Mouse (Mus musculus): Measurements from ENCODE around the gene Slc25a19.

Gene Slc25a19

DNA sequence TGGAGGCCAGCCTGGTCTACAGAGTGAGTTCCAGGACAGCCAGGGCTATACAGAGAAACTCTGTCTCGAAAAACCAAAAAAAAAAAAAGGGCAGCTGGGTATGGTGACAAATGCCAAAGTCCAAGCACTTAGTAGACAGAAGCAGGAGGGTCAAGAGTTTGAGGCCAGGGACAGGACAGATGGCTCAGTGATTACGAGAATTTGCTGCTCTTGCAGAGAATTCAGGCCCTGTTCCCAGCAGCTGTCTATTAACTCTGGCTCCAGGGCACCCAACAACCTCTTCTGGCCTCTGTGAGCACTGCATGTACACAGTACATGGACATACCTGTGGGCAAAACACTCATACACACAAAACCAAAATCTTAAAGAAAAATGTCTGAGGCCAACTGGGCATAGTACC is 10.1 kb downstream of the Slc25a19 start:
- DNase-seq (ENCODE audit: low read depth) = no peak

- no peak for DNase-seq (ENCODE audit: low read depth)
These were observed 11.2 kb downstream of the Slc25a19 start for GRCm38 (mm10) chr11:115616893-115617292.

GRCm38 (mm10) chr11:115616371-115616770 is 11.7 kb downstream of the Slc25a19 start:
- no peak for DNase-seq (ENCODE audit: low read depth)

- DNase-seq (ENCODE audit: low read depth) = no peak
These were observed 12.2 kb downstream of the Slc25a19 start for GRCm38 (mm10) chr11:115615875-115616274.

- no peak for DNase-seq (ENCODE audit: low read depth)
These were observed 12.8 kb downstream of the Slc25a19 start for GRCm38 (mm10) chr11:115615108-115615825.

DNA sequence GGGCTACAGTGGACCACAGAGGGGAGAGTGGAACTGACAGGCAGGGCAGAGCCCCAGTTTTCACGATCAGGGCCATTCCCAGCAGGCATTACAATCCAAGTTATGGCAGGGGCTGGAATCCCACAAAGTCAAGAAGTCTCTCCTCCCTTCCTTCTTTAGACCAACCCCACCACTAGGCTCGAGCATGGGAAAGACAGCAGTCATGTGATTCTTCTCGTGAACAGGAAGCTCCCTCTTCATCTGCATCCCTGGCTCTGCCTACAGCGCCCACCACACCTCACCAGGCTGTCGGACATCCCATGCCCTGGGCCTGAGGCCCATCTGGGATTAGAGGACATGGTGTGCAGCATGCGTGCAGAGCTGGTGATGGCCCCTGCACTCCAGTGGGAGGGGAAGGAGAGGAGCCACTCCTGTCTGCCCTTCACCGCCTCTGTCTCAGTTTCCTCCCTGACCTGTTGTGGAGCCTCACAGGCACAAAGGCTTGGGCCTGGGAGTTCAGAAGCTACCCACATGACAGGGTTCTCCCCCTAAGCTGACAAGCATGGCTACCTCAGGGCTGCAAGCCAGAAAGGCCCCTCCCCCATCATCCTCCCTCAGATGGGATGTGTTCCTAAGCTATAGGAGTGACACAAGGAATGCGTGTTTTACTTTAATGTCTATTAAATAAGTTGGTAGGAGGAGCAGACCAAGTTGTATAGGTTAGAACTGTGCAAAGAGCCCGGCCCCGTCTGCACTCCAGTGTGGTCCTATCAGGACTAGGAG is 13.6 kb downstream of the Slc25a19 start:
- DNase-seq (ENCODE audit: low read depth) = no peak

- peak; percentile 66 for DNase-seq (ENCODE audit: low read depth)
These were observed 14.8 kb downstream of the Slc25a19 start for GRCm38 (mm10) chr11:115613138-115613945.

DNA sequence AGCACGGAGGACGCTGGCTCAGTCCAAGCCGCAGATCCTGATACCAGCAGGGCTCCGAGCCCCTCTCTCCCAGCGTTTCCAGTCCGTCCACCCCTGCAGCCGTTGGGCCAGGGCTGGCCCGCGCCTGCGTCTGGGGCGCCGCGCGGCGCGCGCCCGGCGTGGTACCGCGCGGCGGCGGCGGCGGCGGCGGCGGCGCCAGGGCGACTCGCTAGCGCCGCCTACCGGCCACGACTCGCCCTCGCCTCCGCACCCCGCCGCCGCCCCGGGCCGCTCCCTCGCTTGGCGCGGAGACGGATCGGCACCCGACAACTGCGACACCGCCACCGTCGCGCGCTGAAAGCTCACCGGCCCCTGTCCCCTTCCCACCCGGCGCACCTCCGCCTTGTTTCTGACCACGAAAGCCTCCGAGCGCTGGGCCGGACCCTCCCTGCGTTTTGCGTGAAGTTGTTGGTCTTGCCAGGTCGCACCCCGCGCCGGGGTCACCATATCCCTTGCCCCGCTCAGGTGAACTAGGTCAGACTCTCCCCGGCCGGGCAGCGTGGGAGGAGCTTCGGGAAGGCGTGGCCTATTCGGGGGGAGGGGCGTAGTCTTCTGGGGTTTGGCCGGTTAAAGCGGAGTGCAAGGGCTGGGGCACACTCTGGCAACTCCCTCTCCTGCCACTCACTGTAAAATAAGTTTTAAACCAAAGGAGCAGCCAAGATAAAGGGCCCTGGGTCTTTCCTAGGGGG is 15.5 kb downstream of the Slc25a19 start, which contains the start of gene Mif4gd:
Gene Mif4gd (minus strand): TSS at position 560 of the 728 bp plus-strand sequence.
- peak; percentile 92 for DNase-seq (ENCODE audit: low read depth)

GRCm38 (mm10) chr11:115612059-115612409 is 16.1 kb downstream of the Slc25a19 start:
- peak; percentile 73 for DNase-seq (ENCODE audit: low read depth)

DNA sequence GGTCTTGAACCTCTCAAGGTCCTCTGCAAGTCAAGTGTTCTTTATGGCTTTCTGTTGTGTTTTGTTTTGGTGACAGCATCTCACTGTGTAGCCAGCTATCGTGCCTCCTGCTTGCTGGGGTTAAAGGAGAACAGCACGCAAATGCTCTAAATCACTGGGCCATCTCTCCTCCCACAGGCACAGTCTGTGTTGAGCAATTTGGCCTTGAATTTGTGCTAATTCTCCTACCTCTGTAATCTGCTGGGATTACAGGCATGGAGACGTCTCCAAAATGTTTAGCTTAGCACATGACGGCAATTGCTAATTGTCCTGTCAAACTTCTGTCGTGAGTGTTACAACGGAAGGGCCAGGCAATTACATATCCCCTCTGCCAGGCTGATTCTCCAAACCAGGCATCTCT is 16.9 kb downstream of the Slc25a19 start:
- no peak for DNase-seq (ENCODE audit: low read depth)

GRCm38 (mm10) chr11:115609576-115609975 is 18.5 kb downstream of the Slc25a19 start:
- no peak for DNase-seq (ENCODE audit: low read depth)

GRCm38 (mm10) chr11:115608421-115609399 is 19.4 kb downstream of the Slc25a19 start:
- no peak for DNase-seq (ENCODE audit: low read depth)

DNA sequence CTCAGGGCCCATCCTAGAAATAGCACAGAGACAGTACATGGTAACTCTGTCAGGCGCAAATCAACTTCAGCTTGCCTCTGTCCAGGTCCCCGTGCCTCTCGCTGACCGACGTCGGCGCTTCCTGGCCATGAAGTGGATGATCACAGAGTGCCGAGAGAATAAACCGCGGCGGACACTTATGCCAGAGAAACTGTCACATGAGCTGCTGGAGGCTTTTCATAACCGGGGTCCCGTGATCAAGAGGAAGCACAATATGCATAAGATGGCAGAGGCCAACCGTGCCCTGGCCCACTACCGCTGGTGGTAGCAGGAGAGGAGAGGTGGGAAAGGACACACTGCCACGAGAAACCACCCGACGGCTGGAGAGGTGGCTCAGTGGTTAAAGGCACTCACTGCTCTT is 21.4 kb downstream of the Slc25a19 start:
- DNase-seq (ENCODE audit: low read depth) = no peak

- no peak for DNase-seq (ENCODE audit: low read depth)
These were observed 23.8 kb downstream of the Slc25a19 start for GRCm38 (mm10) chr11:115604304-115604696.

DNA sequence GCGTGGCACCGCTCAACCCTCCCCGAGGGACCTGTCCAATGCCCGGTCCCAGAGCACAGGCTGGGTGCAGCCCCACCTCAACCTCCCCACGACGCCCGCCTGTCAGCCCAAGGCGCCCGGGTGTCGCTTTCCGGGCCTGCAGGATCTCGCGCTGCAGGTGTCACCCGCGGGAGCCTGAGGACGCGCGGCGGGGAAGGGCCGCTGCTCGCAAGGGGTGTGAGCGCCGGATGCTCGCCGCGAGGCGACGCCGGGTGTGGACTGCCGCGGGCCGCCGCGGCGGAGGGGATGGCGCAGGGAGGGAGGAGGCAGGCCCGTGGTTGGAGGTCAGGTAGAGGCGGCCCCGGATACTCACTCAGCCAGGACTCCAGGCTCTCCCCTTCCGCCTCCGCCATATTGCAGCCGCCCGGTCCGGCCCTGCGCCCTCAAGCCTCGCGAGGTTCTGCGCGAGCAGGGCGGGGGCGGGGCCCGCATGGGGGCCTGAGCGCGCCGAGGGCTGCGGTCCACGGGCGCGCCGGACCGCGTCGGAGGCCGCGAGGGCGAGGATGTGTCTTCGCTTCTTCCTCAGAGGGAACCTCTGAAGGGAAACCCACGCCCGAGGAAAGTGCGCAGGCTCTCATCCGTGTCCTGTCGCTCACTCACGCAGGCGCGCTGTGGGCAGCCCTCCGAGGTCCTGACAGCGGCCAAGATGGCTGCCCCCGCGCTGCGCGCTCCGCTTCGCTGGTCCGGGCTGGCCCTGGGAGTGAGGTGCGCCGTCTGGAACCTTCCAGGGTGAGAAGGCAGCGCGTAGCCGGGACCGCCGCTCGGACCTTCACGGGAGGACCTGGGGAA is 24.4 kb downstream of the Slc25a19 start, which contains the start of the genes Mrps7 and Gga3:
Gene Mrps7 (plus strand): TSS at position 450 of the 828 bp plus-strand sequence.
Gene Gga3 (minus strand): TSS at position 576 of the 828 bp plus-strand sequence.
- DNase-seq (ENCODE audit: low read depth) = peak; percentile 95

DNA sequence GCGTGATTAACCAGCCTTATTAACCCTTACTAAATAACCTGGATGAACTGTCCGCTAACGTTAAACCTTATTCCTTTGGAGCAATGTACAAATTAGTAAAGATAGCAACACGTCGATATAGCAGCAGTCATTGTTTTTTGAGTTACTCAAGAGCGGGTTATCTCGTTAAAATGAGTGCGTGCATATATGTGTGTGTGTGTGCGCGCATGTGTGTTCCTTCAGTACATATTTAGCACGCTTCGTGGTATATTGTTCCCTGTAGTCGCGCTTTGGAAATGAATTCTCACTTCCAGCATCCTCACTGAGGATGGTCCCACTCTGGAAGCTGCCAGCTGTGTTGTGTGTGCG is 25.0 kb downstream of the Slc25a19 start:
- no peak for DNase-seq (ENCODE audit: low read depth)

DNA sequence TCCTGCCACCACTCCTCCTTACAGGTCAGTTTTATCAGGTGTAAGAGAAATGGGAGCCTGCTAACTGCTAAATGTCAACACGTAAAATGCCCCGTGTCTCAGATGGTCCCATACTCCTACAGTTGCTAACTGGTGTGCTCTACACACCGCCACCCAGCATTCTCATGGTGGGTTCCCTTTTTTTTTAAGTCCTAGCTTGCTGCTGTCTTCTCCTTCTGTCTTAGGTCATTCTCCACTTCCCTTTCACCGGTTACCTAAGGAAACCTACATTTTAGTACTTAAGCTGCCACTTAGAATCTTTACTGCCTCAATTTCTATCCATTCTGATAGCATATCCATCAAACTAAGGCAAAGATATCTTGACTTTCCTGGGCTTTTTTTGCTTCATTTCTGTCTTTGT is 26.9 kb downstream of the Slc25a19 start:
- no peak for DNase-seq (ENCODE audit: low read depth)

GRCm38 (mm10) chr11:115600743-115601142 is 27.4 kb downstream of the Slc25a19 start:
- DNase-seq (ENCODE audit: low read depth) = no peak

DNA sequence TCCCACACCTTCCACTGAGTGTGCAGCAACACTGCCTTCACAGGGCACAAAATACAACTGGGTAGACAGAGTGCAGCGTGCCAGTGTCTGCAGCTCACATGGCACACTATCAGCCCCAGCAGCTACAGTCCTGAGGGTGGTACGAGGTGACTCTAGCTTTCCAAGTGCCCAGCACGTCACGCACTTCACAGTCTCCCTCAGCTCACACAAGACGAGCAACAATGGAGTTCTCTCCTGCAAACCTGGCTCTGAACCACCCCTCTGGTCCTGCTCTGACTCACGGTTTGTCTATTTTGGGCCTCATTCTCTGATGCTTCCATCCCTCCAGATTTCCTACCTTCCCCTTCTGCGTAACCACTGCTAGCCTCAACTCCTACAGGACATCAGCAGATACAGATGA is 28.4 kb downstream of the Slc25a19 start:
- DNase-seq (ENCODE audit: low read depth) = peak; percentile 38

DNA sequence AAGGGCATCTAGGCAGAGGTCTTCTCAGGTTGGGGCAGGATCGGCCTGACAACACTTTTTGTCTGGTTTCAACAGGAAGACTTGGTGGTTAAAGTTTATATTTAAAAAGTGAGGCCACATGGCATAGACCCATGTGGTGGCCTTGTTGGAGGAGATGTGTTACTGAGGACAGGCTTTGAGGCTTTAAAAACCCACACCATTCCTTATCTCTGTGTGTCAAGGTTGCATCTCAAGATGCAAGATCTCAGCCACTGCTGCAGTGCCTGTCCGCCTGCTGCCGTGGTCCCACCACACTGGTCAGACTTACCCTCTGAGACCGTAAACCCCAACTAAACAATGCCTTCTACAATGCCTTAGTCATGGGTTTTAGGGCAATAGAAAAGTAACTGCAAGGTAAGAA is 29.8 kb downstream of the Slc25a19 start:
- DNase-seq (ENCODE audit: low read depth) = no peak

All from NIH3T3 (cell line).